Mouse (Mus musculus): Measurements from ENCODE around the gene Nyx. TPM values are rescaled to one million over a fixed set of nuclear protein-coding genes. Genes with fewer than 3 reads are reported as not detected.
"Not testable (repeated sequence)": the region's sequence is repeated elsewhere in the genome, so short reads cannot be mapped to it uniquely, and the experiment has no call there.

Gene Nyx
- total RNA-seq (2022) = under 1 TPM; 0.26 to 0.40 (median 0.33) TPM

GRCm38 (mm10) chrX:13465810-13466209 is at the start of gene Nyx:
Nyx (plus strand) TSS chrX:13466110.
- DNase-seq = no peak

DNA sequence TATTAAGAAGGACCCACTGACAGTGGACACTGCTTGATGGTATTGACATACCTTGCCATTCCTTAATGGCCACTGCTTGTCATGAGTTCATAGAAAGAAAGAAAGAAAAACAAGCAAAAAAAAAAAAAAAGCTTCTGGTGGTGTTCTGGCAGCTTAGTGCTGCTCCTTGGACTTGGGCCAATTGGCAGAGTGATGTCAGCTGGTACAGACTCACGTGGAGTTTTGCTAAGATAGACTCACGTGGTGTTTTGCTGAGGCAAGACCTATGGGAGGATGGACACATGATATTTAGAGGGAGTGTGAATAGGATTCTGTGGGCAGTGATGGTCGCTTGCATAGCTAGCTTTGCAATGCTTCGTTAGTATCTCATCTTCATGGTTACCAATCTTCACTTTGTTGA is 43.9 kb upstream of the Nyx start:
- DNase-seq = no peak

- no peak for DNase-seq
These were observed 34.5 kb upstream of the Nyx start for GRCm38 (mm10) chrX:13431421-13431820.

GRCm38 (mm10) chrX:13436042-13436441 is 29.9 kb upstream of the Nyx start:
- DNase-seq = not testable (repeated sequence)

GRCm38 (mm10) chrX:13456544-13456943 is 9.4 kb upstream of the Nyx start:
- not testable (repeated sequence) for DNase-seq

DNA sequence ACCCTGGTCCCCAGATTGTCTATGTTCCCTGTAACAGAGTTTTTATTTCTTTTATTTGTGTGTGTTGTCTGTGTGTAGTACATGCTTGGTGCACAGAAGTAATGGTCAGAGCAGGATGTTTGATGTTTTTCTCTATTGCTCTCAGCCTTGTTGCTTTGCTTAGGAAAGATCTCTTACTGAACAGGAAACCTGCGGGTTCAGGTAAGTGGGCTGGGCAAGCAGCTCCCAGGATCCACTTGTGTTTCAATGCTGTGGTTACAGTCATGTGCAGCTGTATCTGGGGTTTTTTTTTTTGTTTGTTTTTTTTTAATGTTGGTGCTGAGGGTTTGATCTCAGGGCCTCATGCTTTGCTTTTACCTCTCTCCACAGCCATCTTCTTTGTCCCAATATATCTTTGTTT is 7.1 kb upstream of the Nyx start:
- DNase-seq = no peak

GRCm38 (mm10) chrX:13461266-13462261 is 4.3 kb upstream of the Nyx start:
- peak; percentile 92 for DNase-seq

DNA sequence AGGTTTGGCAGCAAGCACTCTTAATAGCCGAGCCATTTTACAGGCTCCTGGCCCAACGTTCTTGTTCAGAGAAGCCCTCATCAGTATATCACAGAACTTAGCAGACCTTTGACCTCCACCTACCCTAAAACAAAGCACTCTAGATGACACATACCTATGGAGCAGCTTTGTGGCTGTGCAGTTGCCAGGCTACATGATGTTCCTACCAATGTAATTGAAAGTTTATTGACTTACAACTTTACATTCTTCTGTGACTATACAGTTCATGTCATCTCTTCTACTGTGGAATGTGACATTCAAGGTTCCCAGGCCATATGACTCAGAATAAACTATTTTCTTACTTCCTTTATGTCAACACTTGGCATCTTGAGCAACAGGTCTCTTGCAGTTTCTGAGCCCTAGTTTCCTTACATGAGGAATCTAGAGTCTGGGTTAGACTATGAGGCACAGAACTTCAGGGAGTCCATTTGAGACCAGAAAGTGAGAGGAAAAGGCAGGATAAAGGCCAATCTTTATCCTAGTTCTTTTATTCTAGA is 2.9 kb upstream of the Nyx start:
- no peak for DNase-seq

GRCm38 (mm10) chrX:13466681-13467080 is 771 bp downstream of the Nyx start:
- no peak for DNase-seq

- DNase-seq = no peak
These were observed 1.2 kb downstream of the Nyx start for GRCm38 (mm10) chrX:13467121-13467571.

- DNase-seq = peak; percentile 18
These were observed 3.5 kb downstream of the Nyx start for GRCm38 (mm10) chrX:13469160-13470116.

GRCm38 (mm10) chrX:13471925-13472324 is 6.0 kb downstream of the Nyx start:
- DNase-seq = no peak

DNA sequence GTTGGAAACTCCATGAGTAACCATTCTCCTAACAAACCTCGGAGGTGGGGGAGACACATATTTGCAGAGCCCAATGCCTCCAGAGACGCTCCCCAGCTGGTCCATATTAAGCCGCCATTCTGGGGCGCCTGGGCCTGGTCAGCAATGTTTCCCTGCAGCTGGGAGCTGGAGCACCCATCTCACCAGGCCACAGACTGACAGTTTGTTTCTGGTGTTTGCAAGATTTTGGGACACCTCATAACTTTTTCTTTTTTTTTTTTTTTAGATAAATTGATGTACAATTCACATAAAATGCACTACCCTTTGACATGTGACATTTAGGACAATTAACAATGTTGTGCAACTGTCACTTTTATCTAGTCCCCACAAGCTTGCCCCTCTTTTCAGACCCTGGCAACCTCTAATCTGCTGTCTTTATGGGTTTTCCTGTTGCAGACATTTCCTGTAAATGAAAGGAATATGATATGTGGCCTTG is 6.9 kb downstream of the Nyx start:
- DNase-seq = no peak

- DNase-seq = no peak
These were observed 9.5 kb downstream of the Nyx start for GRCm38 (mm10) chrX:13475382-13475781.

DNA sequence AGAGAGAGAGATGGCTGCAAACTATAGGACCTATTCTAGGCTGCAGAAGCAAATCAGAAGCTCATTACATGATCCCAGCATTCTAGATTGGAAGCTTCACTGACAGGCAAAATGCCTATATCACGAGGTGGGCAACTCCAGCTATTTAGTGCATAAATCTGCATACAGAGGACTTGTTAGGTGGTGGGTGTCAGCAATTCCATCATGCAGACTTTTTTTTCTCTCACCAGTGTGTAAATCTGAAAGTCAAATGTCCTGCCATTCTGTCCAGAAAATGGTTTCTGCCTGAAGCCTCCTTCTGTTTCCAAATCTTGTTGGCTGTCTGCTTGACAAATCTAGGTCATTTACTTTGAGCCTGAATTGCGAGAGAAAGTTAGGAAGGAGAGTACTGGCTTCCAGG is 11.7 kb downstream of the Nyx start:
- no peak for DNase-seq

GRCm38 (mm10) chrX:13478298-13478697 is 12.4 kb downstream of the Nyx start:
- DNase-seq = no peak

GRCm38 (mm10) chrX:13479570-13479969 is 13.7 kb downstream of the Nyx start:
- DNase-seq = no peak

DNA sequence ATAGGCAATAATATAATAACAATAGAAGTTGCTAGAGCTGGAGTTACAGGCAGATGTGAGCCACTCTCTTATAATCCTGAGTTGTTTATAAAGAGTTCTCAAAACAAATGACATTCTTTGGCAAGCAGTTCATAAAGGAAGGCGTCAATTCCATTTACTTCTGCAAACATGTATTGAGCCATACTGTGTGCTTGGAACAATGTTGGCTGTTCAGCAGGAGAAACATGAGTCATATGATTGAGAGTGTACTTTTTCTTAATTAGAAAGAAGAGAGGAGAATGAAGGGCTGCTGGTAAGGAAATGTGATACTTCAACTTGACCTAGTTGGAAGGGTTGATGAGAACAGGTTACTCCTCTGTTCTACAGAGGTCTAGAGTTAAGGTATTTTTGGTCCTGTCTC is 16.7 kb downstream of the Nyx start:
- DNase-seq = no peak

DNA sequence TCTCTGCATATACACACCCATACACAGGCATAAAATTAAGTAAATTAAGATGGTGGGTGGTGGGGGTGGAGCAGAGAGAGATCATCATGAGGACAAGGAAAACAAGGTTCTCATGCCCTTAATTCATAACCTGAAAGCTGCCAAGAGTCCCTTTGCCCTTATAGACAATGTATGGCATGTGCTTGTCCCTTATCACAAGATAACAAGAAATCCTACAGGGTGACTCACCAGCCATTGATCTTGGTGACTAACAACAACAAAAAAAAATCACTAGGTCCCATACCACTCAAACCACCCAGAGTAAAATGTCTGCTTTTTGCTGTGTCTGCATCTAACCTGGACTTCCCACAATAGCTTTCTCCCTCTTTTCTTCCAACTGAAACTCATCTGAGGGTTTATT is 18.5 kb downstream of the Nyx start:
- DNase-seq = no peak

DNA sequence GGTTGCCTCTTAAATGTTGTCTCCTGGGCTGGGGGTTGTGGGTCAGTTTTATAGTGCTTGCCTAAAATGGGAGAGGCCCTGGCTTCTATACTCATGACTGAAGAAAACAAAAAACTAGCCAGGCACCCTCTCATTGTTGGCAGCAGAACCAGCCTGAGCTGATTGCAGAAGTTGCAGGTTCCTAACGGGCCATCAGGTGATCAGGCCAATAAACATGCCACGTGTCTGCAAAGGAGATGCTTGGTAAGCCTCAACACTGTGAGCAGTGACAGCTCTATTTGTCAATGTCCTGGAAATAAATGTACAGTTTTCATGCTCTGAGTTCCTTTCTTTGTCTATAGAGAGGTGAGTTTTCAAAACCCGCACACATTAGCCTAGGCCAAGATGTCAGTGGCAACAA is 23.1 kb downstream of the Nyx start:
- no peak for DNase-seq

GRCm38 (mm10) chrX:13489761-13490160 is 23.9 kb downstream of the Nyx start:
- no peak for DNase-seq

DNA sequence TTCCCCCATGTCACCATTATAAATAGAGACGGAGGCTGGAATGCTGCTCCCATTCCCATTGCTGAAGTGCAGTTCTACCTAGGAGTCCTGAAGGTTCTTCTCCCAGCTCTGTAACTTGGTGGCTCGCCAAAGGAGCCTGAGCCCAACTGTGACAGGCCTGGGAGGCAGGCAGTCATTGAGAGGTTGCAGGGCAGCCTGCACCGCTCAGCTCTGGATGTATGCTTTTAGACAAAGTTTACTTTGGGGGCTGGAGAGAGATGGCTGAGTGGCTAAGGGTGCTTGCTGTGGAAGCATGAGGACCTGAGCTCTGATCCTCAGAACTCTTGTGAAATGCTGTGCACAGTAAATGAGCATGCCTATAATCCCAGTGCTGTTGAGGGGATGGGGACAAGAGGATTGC is 25.0 kb downstream of the Nyx start:
- DNase-seq = no peak

DNA sequence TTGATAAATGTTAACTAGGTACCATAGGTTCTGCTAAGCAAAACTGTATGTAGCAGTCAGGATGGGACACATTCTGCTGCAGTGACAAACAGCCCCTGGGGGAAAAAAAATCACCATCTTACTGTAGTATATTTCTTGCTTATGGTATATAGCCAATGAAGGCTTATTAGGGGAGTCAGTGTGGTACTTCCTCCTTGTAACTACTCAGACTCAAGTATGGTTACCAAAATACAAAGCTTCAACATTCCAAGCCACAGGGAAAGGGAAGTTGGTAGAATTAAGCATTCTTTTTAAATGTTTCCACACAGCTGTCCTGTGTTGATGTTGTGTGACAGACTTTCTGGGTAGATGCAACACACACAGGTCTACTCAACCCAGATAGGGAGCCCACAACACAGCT is 27.0 kb downstream of the Nyx start:
- DNase-seq = no peak
